Mouse (Mus musculus): Measurements from ENCODE around the gene Agap1. TPM values are rescaled to one million over a fixed set of nuclear protein-coding genes. Genes with fewer than 3 reads are reported as not detected.

The Agap1 gene
- polyA plus RNA-seq, 1 experiment from 2014 or later = 4.8 TPM

DNA sequence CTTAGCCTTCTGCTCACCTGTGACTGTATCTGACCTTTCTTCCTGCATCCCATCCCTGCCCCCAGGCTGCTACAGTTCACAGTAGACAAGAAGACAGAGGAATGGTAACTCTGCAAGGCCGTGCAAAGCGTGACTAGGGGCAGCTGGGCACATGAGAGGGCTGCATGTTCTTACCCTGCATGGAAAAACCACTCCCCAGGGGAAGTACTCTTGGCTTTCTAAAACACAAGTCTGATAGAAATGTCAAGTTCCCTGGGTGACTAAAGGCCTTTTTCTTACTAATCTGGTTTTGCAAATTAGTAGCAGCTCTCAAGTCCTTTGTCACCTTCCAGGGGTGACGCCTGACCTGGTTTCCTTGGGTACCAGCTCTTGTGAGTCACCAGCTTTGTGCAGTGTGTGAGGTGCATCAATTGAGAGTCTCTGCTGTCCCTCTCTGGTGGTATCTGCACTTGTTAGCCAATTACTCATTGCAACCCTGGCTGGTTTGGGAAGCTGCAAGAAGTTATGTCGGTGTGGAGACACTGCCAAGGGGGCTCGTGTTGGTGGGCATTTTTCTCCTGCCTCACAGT is 246.6 kb downstream of the Agap1 start:
- no peak for ATAC-seq
- no peak overlapping the region for H3K27ac ChIP-seq (ENCODE audit: low read length)
- no peaks in the 10 kb centered on the region for H3K4me1 ChIP-seq (ENCODE audit: control insufficient read depth, insufficient read depth, low read length)
- H3K27me3 ChIP-seq (replicated peaks; ENCODE audit: control insufficient read depth, insufficient read depth, low read length) = no peaks in the 10 kb centered on the region
- H3K4me2 ChIP-seq (ENCODE audit: low read depth, low read length) = no peak overlapping the region
- 85% methylated on average over 5 of the region's 5 CpGs for WGBS
- no peaks in the 10 kb centered on the region for H3K9me3 ChIP-seq (ENCODE audit: control insufficient read depth, low read length)
- no peak overlapping the region for H3K4me3 ChIP-seq (ENCODE audit: low read length)
- H3K9ac ChIP-seq (ENCODE audit: low read depth, low read length) = no peak overlapping the region
- H3K36me3 ChIP-seq (ENCODE audit: control insufficient read depth, insufficient read depth, low read length) = no peaks in the 10 kb centered on the region; the same call in 1 of the 2 replicates

DNA sequence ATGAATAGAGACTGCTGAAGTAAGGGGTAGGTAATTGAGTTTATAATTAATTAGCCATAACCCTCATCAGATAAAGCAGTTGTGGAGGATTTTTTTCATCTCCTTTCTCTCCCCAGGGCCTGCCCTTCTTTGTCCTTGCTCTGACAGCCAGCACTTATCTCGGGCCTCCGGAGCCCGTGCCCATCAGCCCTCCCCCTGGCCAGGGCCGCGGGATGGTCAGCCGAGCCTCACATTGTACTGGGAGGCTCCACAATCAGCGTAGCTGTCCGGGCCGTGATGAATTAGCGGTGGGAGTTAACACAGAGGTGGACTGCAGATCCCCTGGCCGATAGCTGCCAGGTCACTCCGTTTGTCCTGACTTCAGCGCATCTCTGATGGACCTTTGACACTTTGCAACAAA is 248.7 kb downstream of the Agap1 start:
- Histone ChIP-seq H3K36me3 (ENCODE audit: control insufficient read depth, insufficient read depth, low read length) (no peaks in the 10 kb centered on the region), H3K9ac (ENCODE audit: low read depth, low read length) (no peak overlapping the region), H3K4me3 (ENCODE audit: low read length) (no peak overlapping the region), H3K27me3 (replicated peaks; ENCODE audit: control insufficient read depth, insufficient read depth, low read length) (no peaks in the 10 kb centered on the region), H3K9me3 (ENCODE audit: control insufficient read depth, low read length) (no peaks in the 10 kb centered on the region), H3K4me2 (ENCODE audit: low read depth, low read length) (no peak overlapping the region), H3K4me1 (ENCODE audit: control insufficient read depth, insufficient read depth, low read length) (no peaks in the 10 kb centered on the region), H3K27ac (ENCODE audit: low read length) (no peak overlapping the region)
- WGBS = 23% methylated on average over 13 of the region's 13 CpGs
- no peak for ATAC-seq

DNA sequence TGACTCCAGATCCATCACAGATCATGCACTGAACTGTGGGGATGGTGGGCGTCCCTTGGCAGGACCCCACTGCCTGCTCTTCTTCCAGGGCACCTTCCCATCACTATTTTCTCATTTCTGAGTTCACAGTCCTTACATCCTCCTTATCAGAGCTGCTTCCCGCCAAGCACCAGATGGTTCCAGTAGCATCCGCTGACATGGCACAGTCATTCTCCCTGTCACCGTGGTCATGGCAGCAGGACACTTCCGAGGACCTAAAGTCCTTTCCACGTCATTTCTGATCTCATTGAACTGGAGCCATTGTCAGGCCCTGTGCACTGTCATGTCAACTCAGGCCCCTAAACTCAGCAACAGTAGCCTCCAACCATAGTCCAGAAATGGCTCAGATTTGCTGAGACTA is 251.1 kb downstream of the Agap1 start:
- no peak overlapping the region for H3K9ac ChIP-seq (ENCODE audit: low read depth, low read length)
- WGBS = 93% methylated on average over 6 of the region's 6 CpGs

DNA sequence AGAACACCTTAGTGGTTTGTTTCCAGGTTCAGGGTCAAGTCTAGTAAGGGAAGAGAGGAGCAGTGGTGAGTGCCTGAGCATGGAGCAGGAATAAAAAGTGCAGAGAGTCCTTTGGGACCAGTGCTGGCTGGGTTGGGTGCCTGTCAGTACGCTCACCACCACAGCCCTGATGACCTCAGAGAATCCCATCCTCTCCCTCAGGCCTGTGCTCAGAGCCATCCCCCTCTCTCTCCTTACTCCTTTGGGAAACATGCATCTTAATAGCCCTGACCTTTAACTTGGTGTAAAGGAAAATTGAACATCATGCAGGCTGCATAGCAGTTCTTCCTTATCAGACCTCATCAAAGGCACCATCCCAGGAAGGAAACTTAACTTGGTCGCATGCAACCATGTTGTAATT is 252.3 kb downstream of the Agap1 start:
- Histone ChIP-seq H3K9ac (ENCODE audit: low read depth, low read length) (no peak overlapping the region), H3K27ac (ENCODE audit: low read length) (no peak overlapping the region), H3K4me2 (ENCODE audit: low read depth, low read length) (no peak overlapping the region), H3K27me3 (replicated peaks; ENCODE audit: control insufficient read depth, insufficient read depth, low read length) (no peaks in the 10 kb centered on the region), H3K4me3 (ENCODE audit: low read length) (no peak overlapping the region), H3K9me3 (ENCODE audit: control insufficient read depth, low read length) (no peaks in the 10 kb centered on the region), H3K36me3 (ENCODE audit: control insufficient read depth, insufficient read depth, low read length) (no peaks in the 10 kb centered on the region), H3K4me1 (ENCODE audit: control insufficient read depth, insufficient read depth, low read length) (no peaks in the 10 kb centered on the region)
- 80% methylated on average over 2 of the region's 2 CpGs for WGBS
- ATAC-seq = no peak

More for the DNA sequence above, 251.1 kb downstream of the Agap1 start:
- H3K27ac ChIP-seq (ENCODE audit: low read length) = no peak overlapping the region
- H3K36me3 ChIP-seq (ENCODE audit: control insufficient read depth, insufficient read depth, low read length) = no peaks in the 10 kb centered on the region
- H3K27me3 ChIP-seq (replicated peaks; ENCODE audit: control insufficient read depth, insufficient read depth, low read length) = no peaks in the 10 kb centered on the region
- no peak for ATAC-seq
- no peaks in the 10 kb centered on the region for H3K9me3 ChIP-seq (ENCODE audit: control insufficient read depth, low read length)
- H3K4me3 ChIP-seq (ENCODE audit: low read length) = no peak overlapping the region
- no peaks in the 10 kb centered on the region for H3K4me1 ChIP-seq (ENCODE audit: control insufficient read depth, insufficient read depth, low read length)
- H3K4me2 ChIP-seq (ENCODE audit: low read depth, low read length) = no peak overlapping the region

DNA sequence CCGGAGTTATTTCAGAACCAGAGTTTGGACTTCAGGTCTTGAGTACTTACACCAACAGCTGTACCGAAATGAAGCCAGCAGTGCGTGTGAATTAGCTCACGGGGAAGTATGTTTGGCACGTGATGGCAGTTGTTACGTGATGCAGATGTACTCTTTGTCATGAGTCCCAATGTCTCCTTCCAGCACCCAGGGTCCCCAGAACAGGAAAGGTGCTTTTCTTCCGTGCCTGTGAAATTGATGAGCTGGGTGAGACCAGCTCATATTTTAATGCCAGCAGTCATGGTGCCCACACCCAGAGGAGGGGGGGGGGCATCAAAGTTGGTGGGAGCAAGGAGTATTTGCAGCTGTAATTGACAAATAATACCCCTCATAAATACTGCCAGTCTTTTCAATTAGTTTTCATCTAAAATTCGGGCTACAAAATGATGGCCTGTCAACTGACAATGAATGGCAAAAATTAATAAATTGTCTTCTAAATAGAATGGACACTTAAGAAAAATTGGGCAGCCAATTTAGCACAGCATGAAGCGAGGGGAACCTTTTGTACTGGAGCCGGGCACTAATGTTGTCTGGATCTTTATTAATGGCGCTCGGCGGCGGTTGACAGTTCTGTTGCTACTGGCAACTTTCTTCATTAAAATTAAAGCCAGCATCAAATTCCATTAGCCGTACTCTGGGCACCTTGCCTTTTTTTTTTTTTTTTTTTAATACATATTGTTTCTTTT is 253.3 kb downstream of the Agap1 start:
- Histone ChIP-seq H3K27ac (ENCODE audit: low read length) (no peak overlapping the region), H3K9ac (ENCODE audit: low read depth, low read length) (no peak overlapping the region), H3K4me1 (ENCODE audit: control insufficient read depth, insufficient read depth, low read length) (no peaks in the 10 kb centered on the region), H3K4me2 (ENCODE audit: low read depth, low read length) (no peak overlapping the region), H3K9me3 (ENCODE audit: control insufficient read depth, low read length) (no peaks in the 10 kb centered on the region), H3K27me3 (replicated peaks; ENCODE audit: control insufficient read depth, insufficient read depth, low read length) (no peaks in the 10 kb centered on the region), H3K4me3 (ENCODE audit: low read length) (no peak overlapping the region), H3K36me3 (ENCODE audit: control insufficient read depth, insufficient read depth, low read length) (no peaks in the 10 kb centered on the region)
- WGBS = 74% methylated on average over 15 of the region's 15 CpGs
- ATAC-seq = no peak

GRCm38 (mm10) chr1:89709824-89710223 is 255.2 kb downstream of the Agap1 start:
- Histone ChIP-seq H3K27ac (ENCODE audit: low read length) (no peak overlapping the region), H3K4me3 (ENCODE audit: low read length) (no peak overlapping the region), H3K4me1 (ENCODE audit: control insufficient read depth, insufficient read depth, low read length) (no peaks in the 10 kb centered on the region), H3K27me3 (replicated peaks; ENCODE audit: control insufficient read depth, insufficient read depth, low read length) (no peaks in the 10 kb centered on the region), H3K9ac (ENCODE audit: low read depth, low read length) (no peak overlapping the region), H3K36me3 (ENCODE audit: control insufficient read depth, insufficient read depth, low read length) (no peaks in the 10 kb centered on the region), H3K9me3 (ENCODE audit: control insufficient read depth, low read length) (no peaks in the 10 kb centered on the region), H3K4me2 (ENCODE audit: low read depth, low read length) (no peak overlapping the region)
- ATAC-seq = no peak
- WGBS = 82% methylated on average over 5 of the region's 5 CpGs

DNA sequence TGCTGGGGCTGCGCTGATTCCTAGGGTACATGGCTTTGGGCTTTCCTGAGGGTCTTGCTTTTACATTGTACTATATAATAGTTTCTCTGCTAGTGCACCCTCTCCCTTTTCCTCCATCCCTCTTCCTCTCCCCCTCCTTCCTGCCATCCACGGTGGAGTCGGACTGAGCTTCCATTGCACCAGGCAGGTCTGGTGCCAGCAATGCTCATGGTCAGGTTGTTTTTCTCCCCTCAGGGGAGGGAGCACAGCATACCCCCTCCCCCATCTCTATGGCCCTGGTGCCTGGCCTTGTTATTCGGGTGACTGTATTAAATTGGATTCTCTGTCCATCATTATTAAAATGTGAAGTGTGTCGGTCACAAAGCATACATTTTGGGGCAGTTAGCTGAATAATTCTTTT is 259.1 kb downstream of the Agap1 start:
- Histone ChIP-seq H3K4me3 (ENCODE audit: low read length) (no peak overlapping the region), H3K27me3 (replicated peaks; ENCODE audit: control insufficient read depth, insufficient read depth, low read length) (no peaks in the 10 kb centered on the region), H3K27ac (ENCODE audit: low read length) (no peak overlapping the region), H3K4me1 (ENCODE audit: control insufficient read depth, insufficient read depth, low read length) (peaks cover 2% of the 10 kb centered on the region; the same call in 1 of the 2 replicates), H3K9ac (ENCODE audit: low read depth, low read length) (no peak overlapping the region), H3K9me3 (ENCODE audit: control insufficient read depth, low read length) (no peaks in the 10 kb centered on the region), H3K4me2 (ENCODE audit: low read depth, low read length) (no peak overlapping the region), H3K36me3 (ENCODE audit: control insufficient read depth, insufficient read depth, low read length) (no peaks in the 10 kb centered on the region)
- no peak for ATAC-seq
- 62% methylated on average over 5 of the region's 5 CpGs for WGBS

GRCm38 (mm10) chr1:89714165-89714980 is 259.8 kb downstream of the Agap1 start:
- no peak overlapping the region for H3K27ac ChIP-seq (ENCODE audit: low read length)
- H3K4me3 ChIP-seq (ENCODE audit: low read length) = no peak overlapping the region

GRCm38 (mm10) chr1:89716234-89716633 is 261.6 kb downstream of the Agap1 start:
- Histone ChIP-seq H3K4me3 (ENCODE audit: low read length) (no peak overlapping the region), H3K9me3 (ENCODE audit: control insufficient read depth, low read length) (no peaks in the 10 kb centered on the region)

More at GRCm38 (mm10) chr1:89714165-89714980, 259.8 kb downstream of the Agap1 start:
- Histone ChIP-seq H3K36me3 (ENCODE audit: control insufficient read depth, insufficient read depth, low read length) (no peaks in the 10 kb centered on the region), H3K4me1 (ENCODE audit: control insufficient read depth, insufficient read depth, low read length) (peaks cover 5% of the 10 kb centered on the region; the same call in 1 of the 2 replicates), H3K9ac (ENCODE audit: low read depth, low read length) (no peak overlapping the region), H3K9me3 (ENCODE audit: control insufficient read depth, low read length) (no peaks in the 10 kb centered on the region), H3K27me3 (replicated peaks; ENCODE audit: control insufficient read depth, insufficient read depth, low read length) (no peaks in the 10 kb centered on the region), H3K4me2 (ENCODE audit: low read depth, low read length) (no peak overlapping the region)
- 64% methylated on average over 18 of the region's 18 CpGs for WGBS
- ATAC-seq = no peak

More at GRCm38 (mm10) chr1:89716234-89716633, 261.6 kb downstream of the Agap1 start:
- 90% methylated on average over 2 of the region's 2 CpGs for WGBS
- H3K36me3 ChIP-seq (ENCODE audit: control insufficient read depth, insufficient read depth, low read length) = no peaks in the 10 kb centered on the region
- no peak overlapping the region for H3K27ac ChIP-seq (ENCODE audit: low read length)
- ATAC-seq = no peak
- H3K4me2 ChIP-seq (ENCODE audit: low read depth, low read length) = no peak overlapping the region
- peaks cover 5% of the 10 kb centered on the region; the same call in 1 of the 2 replicates for H3K4me1 ChIP-seq (ENCODE audit: control insufficient read depth, insufficient read depth, low read length)
- no peaks in the 10 kb centered on the region for H3K27me3 ChIP-seq (replicated peaks; ENCODE audit: control insufficient read depth, insufficient read depth, low read length)
- no peak overlapping the region for H3K9ac ChIP-seq (ENCODE audit: low read depth, low read length)

Measured in intestine, embryonic 16.5 days (tissue).